Mouse (Mus musculus): ENCODE data around the gene Macrod2. TPM values are rescaled to one million over a fixed set of nuclear protein-coding genes. Genes with fewer than 3 reads are reported as not detected.

Macrod2 gene
- polyA plus RNA-seq, 1 experiment from 2014 or later: 26.5 TPM

- Histone ChIP-seq H3K27me3 (ENCODE audit: insufficient read depth, poor library complexity, severe bottlenecking) (no peaks in the 10 kb centered on the region), H3K4me1 (peaks cover 8% of the 10 kb centered on the region), H3K4me3 (no peak overlapping the region), H3K9me3 (no peaks in the 10 kb centered on the region), H3K36me3 (no peaks in the 10 kb centered on the region), H3K27ac (no peak overlapping the region)
- no peak for DNase-seq (ENCODE audit: low spot score)
- 61% methylated on average over 1 of the region's 1 CpGs for WGBS
These were observed 466.2 kb downstream of the Macrod2 start for GRCm38 (mm10) chr2:140861356-140861755.

GRCm38 (mm10) chr2:140862736-140863135 is 467.6 kb downstream of the Macrod2 start:
- no peak overlapping the region for H3K4me3 ChIP-seq
- 81% methylated on average over 4 of the region's 4 CpGs for WGBS
- no peak for DNase-seq (ENCODE audit: low spot score)
- no peak overlapping the region for H3K27ac ChIP-seq
- no peaks in the 10 kb centered on the region for H3K27me3 ChIP-seq (ENCODE audit: insufficient read depth, poor library complexity, severe bottlenecking)
- no peaks in the 10 kb centered on the region for H3K9me3 ChIP-seq
- no peaks in the 10 kb centered on the region for H3K36me3 ChIP-seq
- peaks cover 8% of the 10 kb centered on the region for H3K4me1 ChIP-seq

GRCm38 (mm10) chr2:140865636-140866035 is 470.5 kb downstream of the Macrod2 start:
- Histone ChIP-seq H3K27ac (peak overlapping the region; percentile 70; the same call in 1 of the 2 replicates), H3K4me1 (peaks cover 8% of the 10 kb centered on the region), H3K27me3 (ENCODE audit: insufficient read depth, poor library complexity, severe bottlenecking) (no peaks in the 10 kb centered on the region), H3K9me3 (no peaks in the 10 kb centered on the region), H3K4me3 (no peak overlapping the region), H3K36me3 (no peaks in the 10 kb centered on the region)
- DNase-seq (ENCODE audit: low spot score): no peak
- WGBS: 81% methylated on average over 1 of the region's 1 CpGs

- Histone ChIP-seq H3K27me3 (ENCODE audit: insufficient read depth, poor library complexity, severe bottlenecking) (no peaks in the 10 kb centered on the region), H3K27ac (no peak overlapping the region), H3K4me1 (peaks cover 8% of the 10 kb centered on the region), H3K9me3 (no peaks in the 10 kb centered on the region), H3K36me3 (no peaks in the 10 kb centered on the region), H3K4me3 (no peak overlapping the region)
- 87% methylated on average over 5 of the region's 5 CpGs for WGBS
- no peak for DNase-seq (ENCODE audit: low spot score)
These were observed 472.0 kb downstream of the Macrod2 start for GRCm38 (mm10) chr2:140867116-140867515.

- H3K27me3 ChIP-seq (ENCODE audit: insufficient read depth, poor library complexity, severe bottlenecking): no peaks in the 10 kb centered on the region
- H3K36me3 ChIP-seq: no peaks in the 10 kb centered on the region
- no peak overlapping the region for H3K27ac ChIP-seq
- no peaks in the 10 kb centered on the region; the same call in 1 of the 2 replicates for H3K4me1 ChIP-seq
- H3K4me3 ChIP-seq: no peak overlapping the region
- peak; percentile 85 for DNase-seq (ENCODE audit: low spot score)
- no peaks in the 10 kb centered on the region for H3K9me3 ChIP-seq
These were observed 490.1 kb downstream of the Macrod2 start for GRCm38 (mm10) chr2:140885176-140885575.

GRCm38 (mm10) chr2:140890683-140891082 is 495.6 kb downstream of the Macrod2 start:
- no peaks in the 10 kb centered on the region for H3K27me3 ChIP-seq (ENCODE audit: insufficient read depth, poor library complexity, severe bottlenecking)
- no peak for DNase-seq (ENCODE audit: low spot score)

GRCm38 (mm10) chr2:140896396-140897082 is 501.4 kb downstream of the Macrod2 start:
- WGBS: 78% methylated on average over 3 of the region's 3 CpGs
- H3K4me3 ChIP-seq: no peak overlapping the region

More at GRCm38 (mm10) chr2:140890683-140891082, 495.6 kb downstream of the Macrod2 start:
- no peaks in the 10 kb centered on the region for H3K9me3 ChIP-seq
- H3K4me3 ChIP-seq: no peak overlapping the region
- H3K4me1 ChIP-seq: no peaks in the 10 kb centered on the region
- no peak overlapping the region for H3K27ac ChIP-seq
- H3K36me3 ChIP-seq: no peaks in the 10 kb centered on the region

GRCm38 (mm10) chr2:140898408-140898985 is 503.4 kb downstream of the Macrod2 start:
- Histone ChIP-seq H3K27ac (no peak overlapping the region), H3K4me3 (no peak overlapping the region), H3K4me1 (no peaks in the 10 kb centered on the region), H3K36me3 (no peaks in the 10 kb centered on the region), H3K9me3 (no peaks in the 10 kb centered on the region), H3K27me3 (ENCODE audit: insufficient read depth, poor library complexity, severe bottlenecking) (no peaks in the 10 kb centered on the region)
- DNase-seq (ENCODE audit: low spot score): no peak
- 74% methylated on average over 7 of the region's 7 CpGs for WGBS

More at GRCm38 (mm10) chr2:140896396-140897082, 501.4 kb downstream of the Macrod2 start:
- H3K27me3 ChIP-seq (ENCODE audit: insufficient read depth, poor library complexity, severe bottlenecking): no peaks in the 10 kb centered on the region
- no peak for DNase-seq (ENCODE audit: low spot score)
- H3K4me1 ChIP-seq: no peaks in the 10 kb centered on the region
- H3K27ac ChIP-seq: no peak overlapping the region
- no peaks in the 10 kb centered on the region for H3K36me3 ChIP-seq
- no peaks in the 10 kb centered on the region for H3K9me3 ChIP-seq

GRCm38 (mm10) chr2:140905331-140905730 is 510.2 kb downstream of the Macrod2 start:
- Histone ChIP-seq H3K4me3 (no peak overlapping the region), H3K27me3 (ENCODE audit: insufficient read depth, poor library complexity, severe bottlenecking) (no peaks in the 10 kb centered on the region), H3K27ac (no peak overlapping the region), H3K36me3 (no peaks in the 10 kb centered on the region), H3K9me3 (no peaks in the 10 kb centered on the region), H3K4me1 (no peaks in the 10 kb centered on the region)
- DNase-seq (ENCODE audit: low spot score): no peak
- WGBS: 90% methylated on average over 4 of the region's 4 CpGs

GRCm38 (mm10) chr2:140906123-140906522 is 511.0 kb downstream of the Macrod2 start:
- WGBS: 79% methylated on average over 3 of the region's 3 CpGs

GRCm38 (mm10) chr2:140911463-140911862 is 516.4 kb downstream of the Macrod2 start:
- Histone ChIP-seq H3K27me3 (ENCODE audit: insufficient read depth, poor library complexity, severe bottlenecking) (no peaks in the 10 kb centered on the region), H3K27ac (no peak overlapping the region), H3K9me3 (no peaks in the 10 kb centered on the region), H3K4me3 (no peak overlapping the region), H3K4me1 (no peaks in the 10 kb centered on the region), H3K36me3 (no peaks in the 10 kb centered on the region)
- no peak for DNase-seq (ENCODE audit: low spot score)
- WGBS: 75% methylated on average over 6 of the region's 6 CpGs

More at GRCm38 (mm10) chr2:140906123-140906522, 511.0 kb downstream of the Macrod2 start:
- Histone ChIP-seq H3K27me3 (ENCODE audit: insufficient read depth, poor library complexity, severe bottlenecking) (no peaks in the 10 kb centered on the region), H3K36me3 (no peaks in the 10 kb centered on the region), H3K4me1 (no peaks in the 10 kb centered on the region), H3K27ac (no peak overlapping the region), H3K4me3 (no peak overlapping the region), H3K9me3 (no peaks in the 10 kb centered on the region)
- no peak for DNase-seq (ENCODE audit: low spot score)

- H3K27me3 ChIP-seq (ENCODE audit: insufficient read depth, poor library complexity, severe bottlenecking): no peaks in the 10 kb centered on the region
- no peaks in the 10 kb centered on the region for H3K9me3 ChIP-seq
- no peaks in the 10 kb centered on the region for H3K36me3 ChIP-seq
- H3K4me1 ChIP-seq: no peaks in the 10 kb centered on the region
- H3K4me3 ChIP-seq: no peak overlapping the region
- DNase-seq (ENCODE audit: low spot score): no peak
- no peak overlapping the region for H3K27ac ChIP-seq
- WGBS: 54% methylated on average over 1 of the region's 1 CpGs
These were observed 517.1 kb downstream of the Macrod2 start for GRCm38 (mm10) chr2:140912179-140912578.

GRCm38 (mm10) chr2:140912931-140913330 is 517.8 kb downstream of the Macrod2 start:
- Histone ChIP-seq H3K4me1 (no peaks in the 10 kb centered on the region), H3K9me3 (no peaks in the 10 kb centered on the region), H3K36me3 (no peaks in the 10 kb centered on the region), H3K4me3 (no peak overlapping the region), H3K27me3 (ENCODE audit: insufficient read depth, poor library complexity, severe bottlenecking) (no peaks in the 10 kb centered on the region), H3K27ac (no peak overlapping the region)
- DNase-seq (ENCODE audit: low spot score): no peak
- 84% methylated on average over 2 of the region's 2 CpGs for WGBS

Data from heart, embryonic 10.5 days (tissue).